Mouse (Mus musculus): ENCODE results near the gene Adamtsl1. TPM values are rescaled to one million over a fixed set of nuclear protein-coding genes. Genes with fewer than 3 reads are reported as not detected.

The Adamtsl1 gene
- total RNA-seq, 2 experiments from 2014 or later: 9.6 to 13.2 TPM

- no peak for DNase-seq (ENCODE audit: low spot score in 2 of 2)
Measured at GRCm38 (mm10) chr4:86306753-86307152, 792.8 kb downstream of the Adamtsl1 start.

GRCm38 (mm10) chr4:86309178-86309577, 795.2 kb downstream of the Adamtsl1 start:
- DNase-seq (ENCODE audit: low spot score in 2 of 2): no peak

- DNase-seq (ENCODE audit: low spot score in 2 of 2): no peak
Measured at GRCm38 (mm10) chr4:86310806-86311730, 797.1 kb downstream of the Adamtsl1 start.

GRCm38 (mm10) chr4:86312366-86312765, 798.4 kb downstream of the Adamtsl1 start:
- no peak for DNase-seq (ENCODE audit: low spot score in 2 of 2)

GRCm38 (mm10) chr4:86314442-86314841, 800.5 kb downstream of the Adamtsl1 start:
- DNase-seq (ENCODE audit: low spot score in 2 of 2): no peak

GRCm38 (mm10) chr4:86315122-86315521, 801.1 kb downstream of the Adamtsl1 start:
- DNase-seq (ENCODE audit: low spot score in 2 of 2): no peak

GRCm38 (mm10) chr4:86317916-86318542, 804.1 kb downstream of the Adamtsl1 start:
- DNase-seq (ENCODE audit: low spot score in 2 of 2): no peak

- DNase-seq (ENCODE audit: low spot score in 2 of 2): peak in 1 of 2 experiments; percentile 18
Measured at GRCm38 (mm10) chr4:86325411-86325810, 811.4 kb downstream of the Adamtsl1 start.

GRCm38 (mm10) chr4:86326003-86326402, 812.0 kb downstream of the Adamtsl1 start:
- no peak for DNase-seq (ENCODE audit: low spot score in 2 of 2)

- DNase-seq (ENCODE audit: low spot score in 2 of 2): no peak
Measured at GRCm38 (mm10) chr4:86326638-86327037, 812.7 kb downstream of the Adamtsl1 start.

GRCm38 (mm10) chr4:86329481-86329880, 815.5 kb downstream of the Adamtsl1 start:
- DNase-seq (ENCODE audit: low spot score in 2 of 2): no peak

GRCm38 (mm10) chr4:86335861-86336415, 822.0 kb downstream of the Adamtsl1 start:
- no peak for DNase-seq (ENCODE audit: low spot score in 2 of 2)

GRCm38 (mm10) chr4:86337216-86337765, 823.3 kb downstream of the Adamtsl1 start:
- DNase-seq (ENCODE audit: low spot score in 2 of 2): no peak

GRCm38 (mm10) chr4:86349341-86349740, 835.4 kb downstream of the Adamtsl1 start:
- no peak for DNase-seq (ENCODE audit: low spot score in 2 of 2)

- no peak for DNase-seq (ENCODE audit: low spot score in 2 of 2)
Measured at GRCm38 (mm10) chr4:86352121-86352520, 838.1 kb downstream of the Adamtsl1 start.

- no peak for DNase-seq (ENCODE audit: low spot score in 2 of 2)
Measured at GRCm38 (mm10) chr4:86353550-86353949, 839.6 kb downstream of the Adamtsl1 start.

GRCm38 (mm10) chr4:86359398-86359797, 845.4 kb downstream of the Adamtsl1 start:
- no peak for DNase-seq (ENCODE audit: low spot score in 2 of 2)

GRCm38 (mm10) chr4:86369055-86369454, 855.1 kb downstream of the Adamtsl1 start:
- DNase-seq (ENCODE audit: low spot score in 2 of 2): no peak

- no peak for DNase-seq (ENCODE audit: low spot score in 2 of 2)
Measured at GRCm38 (mm10) chr4:86373166-86373565, 859.2 kb downstream of the Adamtsl1 start.

GRCm38 (mm10) chr4:86383124-86383523, 869.2 kb downstream of the Adamtsl1 start:
- DNase-seq (ENCODE audit: low spot score in 2 of 2): no peak

GRCm38 (mm10) chr4:86385121-86385520, 871.1 kb downstream of the Adamtsl1 start:
- no peak for DNase-seq (ENCODE audit: low spot score in 2 of 2)

- no peak for DNase-seq (ENCODE audit: low spot score in 2 of 2)
Measured at GRCm38 (mm10) chr4:86388430-86388829, 874.5 kb downstream of the Adamtsl1 start.

Measured in layer of hippocampus, postnatal 14 days (tissue).